25 mouse cellular contexts compared by ENCODE assay signal in genomic region chr5:75490806-75491205, GRCm38 (mm10).
DNase-seq lines count a peak whose midpoint lies in the region; ATAC-seq lines count a peak whose summit lies in the region.
"Had no signal": no experiment of that assay in that cellular context is flagged by ENCODE, and none has a peak within 500 bp of the region (broad histone marks: within the 10 kb centered on the region; RNA-seq: fewer than 3 reads in every experiment).

No protein-coding gene starts in this region.

- H3K27me3 ChIP-seq in heart, embryonic 15.5 days: no peaks in the 10 kb centered on the region
- no peaks in the 10 kb centered on the region for H3K27me3 ChIP-seq in kidney, embryonic 16.5 days (ENCODE audit: insufficient read depth, low read length)
- H3K27me3 ChIP-seq in forebrain, embryonic 16.5 days (replicated peaks; ENCODE audit: control insufficient read depth, insufficient read depth, low read length): no peaks in the 10 kb centered on the region
- H3K27me3 ChIP-seq: embryonic facial prominence, embryonic 12.5 days; forebrain, embryonic 12.5 days; intestine, embryonic 15.5 days; liver, embryonic 15.5 days; midbrain, embryonic 13.5 days; Patski had no signal

- ATAC-seq in heart, embryonic 15.5 days (replicated peaks; ENCODE audit: insufficient number of reproducible peaks, insufficient read depth, low FRiP score, low read depth): 0 out of 2 replicates have a peak, but pooled peaks have one; percentile 39
- no peak for ATAC-seq in kidney, embryonic 16.5 days (ENCODE audit: low FRiP score, low TSS enrichment)
- no peak for ATAC-seq in forebrain, embryonic 16.5 days
- ATAC-seq: hindbrain, embryonic 16.5 days; intestine, embryonic 15.5 days; midbrain, embryonic 13.5 days; Patski had no signal

- intact Hi-C loops in heart, postnatal 14 days (cut with DNase I): no loop called here

- no peak overlapping the region for H3K4me2 ChIP-seq in heart, embryonic 15.5 days
- no peak overlapping the region for H3K4me2 ChIP-seq in kidney, embryonic 16.5 days (replicated peaks; ENCODE audit: low read depth, low read length)
- no peak overlapping the region for H3K4me2 ChIP-seq in forebrain, embryonic 16.5 days (ENCODE audit: low read length)
- H3K4me2 ChIP-seq: embryonic facial prominence, embryonic 12.5 days; forebrain, embryonic 12.5 days; intestine, embryonic 15.5 days; liver, embryonic 15.5 days; midbrain, embryonic 13.5 days had no signal

- H3K4me1 ChIP-seq in heart, embryonic 15.5 days (replicated peaks): no peaks in the 10 kb centered on the region
- H3K4me1 ChIP-seq in kidney, embryonic 16.5 days (ENCODE audit: insufficient read depth, low read length): no peaks in the 10 kb centered on the region
- H3K4me1 ChIP-seq in forebrain, embryonic 16.5 days (replicated peaks; ENCODE audit: control insufficient read depth, insufficient read depth, low read length): no peaks in the 10 kb centered on the region
- H3K4me1 ChIP-seq: embryonic facial prominence, embryonic 12.5 days; forebrain, embryonic 12.5 days; heart, embryonic 10.5 days; intestine, embryonic 15.5 days; liver, embryonic 15.5 days; megakaryocyte, embryonic 14.5 days; midbrain, embryonic 13.5 days had no signal

- no peak for DNase-seq in heart, postnatal 14 days
- DNase-seq in kidney, postnatal 14 days: peak; percentile 40
- peak; percentile 23 for DNase-seq in lung, postnatal 25 days (ENCODE audit: low spot score)
- DNase-seq in right cerebral cortex, postnatal 36 days (ENCODE audit: low spot score in 2 of 2): no peak
- DNase-seq: adrenal gland, adult 8-10 months; cerebellum, adult 2 months; cerebellum, postnatal 25 days; gastrocnemius, postnatal 36 days; left cerebral cortex, postnatal 4 days; liver; right cerebral cortex, postnatal 14 days; spleen, adult 18-20 months had no signal

- H3K4me3 ChIP-seq in heart, embryonic 15.5 days: no peak overlapping the region
- no peak overlapping the region for H3K4me3 ChIP-seq in kidney, embryonic 16.5 days (ENCODE audit: low read length)
- H3K4me3 ChIP-seq in forebrain, embryonic 16.5 days (replicated peaks; ENCODE audit: low read length): no peak overlapping the region
- H3K4me3 ChIP-seq: embryonic facial prominence, embryonic 12.5 days; forebrain, embryonic 12.5 days; heart, embryonic 10.5 days; hindbrain, embryonic 10.5 days; intestine, embryonic 15.5 days; liver, embryonic 15.5 days; megakaryocyte, embryonic 14.5 days; midbrain, embryonic 13.5 days had no signal

- no peaks in the 10 kb centered on the region for H3K36me3 ChIP-seq in heart, embryonic 15.5 days
- H3K36me3 ChIP-seq in kidney, embryonic 16.5 days (ENCODE audit: insufficient read depth, low read length): no peaks in the 10 kb centered on the region
- H3K36me3 ChIP-seq in forebrain, embryonic 16.5 days (ENCODE audit: control insufficient read depth, insufficient read depth): no peaks in the 10 kb centered on the region
- H3K36me3 ChIP-seq: embryonic facial prominence, embryonic 12.5 days; forebrain, embryonic 12.5 days; heart, embryonic 10.5 days; hindbrain, embryonic 10.5 days; intestine, embryonic 15.5 days; liver, embryonic 15.5 days; midbrain, embryonic 13.5 days had no signal

- H3K9me3 ChIP-seq in heart, embryonic 15.5 days (replicated peaks): no peaks in the 10 kb centered on the region
- no peaks in the 10 kb centered on the region for H3K9me3 ChIP-seq in kidney, embryonic 16.5 days (ENCODE audit: low read length)
- H3K9me3 ChIP-seq in forebrain, embryonic 16.5 days (ENCODE audit: control insufficient read depth, low read length): no peaks in the 10 kb centered on the region
- H3K9me3 ChIP-seq: embryonic facial prominence, embryonic 12.5 days; forebrain, embryonic 12.5 days; heart, embryonic 10.5 days; hindbrain, embryonic 10.5 days; intestine, embryonic 15.5 days; liver, embryonic 15.5 days; midbrain, embryonic 13.5 days had no signal

- WGBS in heart, embryonic 15.5 days: 48% methylated on average over 9 of the region's 9 CpGs
- 67% methylated on average over 9 of the region's 9 CpGs for WGBS in kidney, embryonic 16.5 days
- WGBS in forebrain, embryonic 16.5 days: 90% methylated on average over 9 of the region's 9 CpGs

- no peak overlapping the region for H3K27ac ChIP-seq in heart, embryonic 15.5 days
- 0 out of 2 replicates have a peak overlapping the region, but pooled peaks have one; percentile 21 for H3K27ac ChIP-seq in kidney, embryonic 16.5 days (ENCODE audit: low read length)
- no peak overlapping the region for H3K27ac ChIP-seq in forebrain, embryonic 16.5 days (ENCODE audit: low read length)
- H3K27ac ChIP-seq: embryonic facial prominence, embryonic 12.5 days; forebrain, embryonic 12.5 days; heart, embryonic 10.5 days; hindbrain, embryonic 10.5 days; intestine, embryonic 15.5 days; liver, embryonic 15.5 days; midbrain, embryonic 13.5 days had no signal

- H3K9ac ChIP-seq in heart, embryonic 15.5 days: no peak overlapping the region
- H3K9ac ChIP-seq in kidney, embryonic 16.5 days (replicated peaks; ENCODE audit: low read length): no peak overlapping the region
- no peak overlapping the region for H3K9ac ChIP-seq in forebrain, embryonic 16.5 days (replicated peaks; ENCODE audit: low read depth, low read length)
- H3K9ac ChIP-seq: embryonic facial prominence, embryonic 12.5 days; forebrain, embryonic 12.5 days; intestine, embryonic 15.5 days; liver, embryonic 15.5 days; midbrain, embryonic 13.5 days had no signal

Comparison
In these comparisons a context has a peak if more than half of its experiments do, and no peak if none do; other contexts are left out.
1. DNase-seq: peak in kidney, postnatal 14 days (single experiment) and lung, postnatal 25 days (single experiment); none in heart, postnatal 14 days (0 of 2) and right cerebral cortex, postnatal 36 days (0 of 2).